Mouse (Mus musculus): ENCODE measurements around the gene Mroh3.

- TF ChIP-seq CTCF (IDR thresholded peaks at IDR 0.05; ENCODE audit: insufficient read depth, low read depth, low read length) = no peak
- TF ChIP-seq POLR2A (IDR thresholded peaks at IDR 0.05; ENCODE audit: insufficient read depth, low read depth, low read length) = no peak
Observed at GRCm38 (mm10) chr1:136227870-136228269, 15.2 kb upstream of the Mroh3 start.
